In the genomic region with DNA sequence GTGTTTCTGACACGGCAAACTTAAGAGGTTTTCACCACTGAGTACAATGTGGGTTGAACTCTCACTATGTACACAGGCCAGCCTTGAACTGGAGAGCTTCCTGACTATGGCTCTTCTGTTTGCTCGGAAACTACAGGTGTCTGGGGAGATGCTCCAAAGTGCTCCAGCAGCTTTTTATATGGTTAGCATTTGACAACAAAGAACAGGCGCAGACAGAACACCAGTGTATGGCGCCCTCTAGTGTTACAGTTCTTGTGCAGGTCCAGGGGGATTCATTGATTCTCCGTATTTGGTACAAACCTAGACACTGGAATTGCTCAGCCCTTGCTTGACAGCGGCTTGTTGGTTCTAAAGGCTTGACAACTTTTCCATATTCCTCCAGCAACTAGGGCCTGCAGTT, we compare ENCODE assay signal across 9 mouse cellular contexts. TPM values are rescaled to one million over a fixed set of nuclear protein-coding genes. Genes with fewer than 3 reads are reported as not detected.
DNase-seq lines count a peak whose midpoint lies in the region; ATAC-seq and TF ChIP-seq lines count a peak whose summit lies in the region.
"Had no signal": no experiment of that assay in that cellular context is flagged by ENCODE, and none has a peak within 500 bp of the region (broad histone marks: within the 10 kb centered on the region; RNA-seq: fewer than 3 reads in every experiment).

No protein-coding gene starts in this region.

- DNase-seq in CD8-positive naive resting alpha-beta T cell, adult 2 months (ENCODE audit: low read depth in 2 of 2, low spot score in 2 of 2), result peak; percentile 52 to 76
- DNase-seq in adrenal gland, postnatal 14 days, result peak; percentile 77
- peak; percentile 67 for DNase-seq in embryonic facial prominence, embryonic 10.5 days (ENCODE audit: low spot score)
- peak; percentile 52 to 80 for DNase-seq in heart, postnatal 14 days
- peak; percentile 68 to 78 for DNase-seq in kidney, postnatal 4 days
- DNase-seq in liver, postnatal 0 days, result peak; percentile 59
- peak; percentile 86 for DNase-seq in thymus, postnatal 0 days (ENCODE audit: low spot score)

- TF ChIP-seq CTCF in liver, postnatal 0 days (IDR thresholded peaks at IDR 0.05; ENCODE audit: low read depth), result peak; percentile 88

- peaks cover 3% of the 10 kb centered on the region for H3K9me3 ChIP-seq in embryonic facial prominence, embryonic 10.5 days
- no peaks in the 10 kb centered on the region for H3K9me3 ChIP-seq in liver, postnatal 0 days (ENCODE audit: low read length)
- no peaks in the 10 kb centered on the region for H3K9me3 ChIP-seq in neural tube, embryonic 15.5 days (replicated peaks)
- H3K9me3 ChIP-seq: heart, embryonic 15.5 days had no signal

- no peak overlapping the region for H3K9ac ChIP-seq in liver, postnatal 0 days (replicated peaks)
- no peak overlapping the region for H3K9ac ChIP-seq in neural tube, embryonic 15.5 days (replicated peaks)
- H3K9ac ChIP-seq: heart, embryonic 15.5 days had no signal

- ATAC-seq in liver, postnatal 0 days, result peak; percentile 76
- ATAC-seq in neural tube, embryonic 15.5 days (ENCODE audit: low FRiP score), result peak; percentile 83

- WGBS in embryonic facial prominence, embryonic 10.5 days, result 33% methylated on average over 6 of the region's 6 CpGs
- WGBS in liver, postnatal 0 days (ENCODE audit: insufficient replicate concordance), result 19% methylated on average over 6 of the region's 6 CpGs
- WGBS in neural tube, embryonic 15.5 days, result 19% methylated on average over 6 of the region's 6 CpGs

- TF ChIP-seq EP300 in liver, postnatal 0 days (IDR thresholded peaks at IDR 0.05; ENCODE audit: low read depth), result no peak

- H3K36me3 ChIP-seq in embryonic facial prominence, embryonic 10.5 days (replicated peaks), result peaks cover 35% of the 10 kb centered on the region
- peaks cover 21% of the 10 kb centered on the region for H3K36me3 ChIP-seq in liver, postnatal 0 days (replicated peaks; ENCODE audit: insufficient read depth, low read length)
- H3K36me3 ChIP-seq in neural tube, embryonic 15.5 days, result peaks cover 31% of the 10 kb centered on the region

- intact Hi-C loops in heart, postnatal 14 days (cut with DNase I), result loop anchor here (1.0 to 2.0 kb wide), 2 partner anchors 62 to 158 kb away; no protein-coding TSS in a partner anchor

- no peak overlapping the region for H3K4me2 ChIP-seq in liver, postnatal 0 days (ENCODE audit: low read depth, low read length)
- no peak overlapping the region for H3K4me2 ChIP-seq in neural tube, embryonic 15.5 days
- H3K4me2 ChIP-seq: heart, embryonic 15.5 days had no signal

- no peaks in the 10 kb centered on the region for H3K4me1 ChIP-seq in embryonic facial prominence, embryonic 10.5 days
- H3K4me1 ChIP-seq in liver, postnatal 0 days (ENCODE audit: insufficient read depth), result no peaks in the 10 kb centered on the region
- peaks cover 11% of the 10 kb centered on the region for H3K4me1 ChIP-seq in neural tube, embryonic 15.5 days

- no peaks in the 10 kb centered on the region for H3K27me3 ChIP-seq in embryonic facial prominence, embryonic 10.5 days (replicated peaks; ENCODE audit: low read depth, poor library complexity, severe bottlenecking)
- H3K27me3 ChIP-seq in liver, postnatal 0 days (ENCODE audit: insufficient read depth, low read length), result no peaks in the 10 kb centered on the region
- no peaks in the 10 kb centered on the region for H3K27me3 ChIP-seq in neural tube, embryonic 15.5 days (replicated peaks)
- H3K27me3 ChIP-seq: heart, embryonic 15.5 days had no signal

- H3K4me3 ChIP-seq in embryonic facial prominence, embryonic 10.5 days, result no peak overlapping the region
- H3K4me3 ChIP-seq in liver, postnatal 0 days (ENCODE audit: low read depth, low read length), result no peak overlapping the region
- H3K4me3 ChIP-seq in neural tube, embryonic 15.5 days (replicated peaks), result no peak overlapping the region
- H3K4me3 ChIP-seq: heart, embryonic 15.5 days had no signal

- H3K27ac ChIP-seq in embryonic facial prominence, embryonic 10.5 days (replicated peaks), result no peak overlapping the region
- no peak overlapping the region for H3K27ac ChIP-seq in liver, postnatal 0 days (ENCODE audit: low read depth)
- H3K27ac ChIP-seq in neural tube, embryonic 15.5 days (replicated peaks), result peak overlapping the region; percentile 6; the same call in 1 of the 2 replicates
- H3K27ac ChIP-seq: heart, embryonic 15.5 days had no signal

RNA-seq across cellular contexts. Expression of a gene that starts 36.8 kb away (rescaled TPM):
- 21.5 and 21.9 TPM in 2 replicates for total RNA-seq in adrenal gland, postnatal 14 days (2021)
- 1.1 and 1.2 TPM in 2 replicates for polyA plus RNA-seq in embryonic facial prominence, embryonic 10.5 days (2016; fragmentation: Nextera tagmentation; extraction: Ambion mirVana)
- not detected for total RNA-seq in heart, postnatal 14 days (2021)
- 0.14 TPM in 1 of 2 replicates, not detected in the other for polyA plus RNA-seq in liver, postnatal 0 days (2015; fragmentation: Nextera tagmentation; extraction: Ambion mirVana)
- polyA plus RNA-seq in neural tube, embryonic 15.5 days (2015; fragmentation: Nextera tagmentation; extraction: Ambion mirVana), result 39.2 and 47.3 TPM in 2 replicates
- polyA plus RNA-seq in thymus, postnatal 0 days (2015; fragmentation: Nextera tagmentation; extraction: Ambion mirVana), result 7.2 and 7.4 TPM in 2 replicates
